Mouse (Mus musculus) neural tube, embryonic 11.5 days (tissue): ENCODE results near the gene Antxr1. TPM values are rescaled to one million over a fixed set of nuclear protein-coding genes. Genes with fewer than 3 reads are reported as not detected.

Experiments used
- ATAC-seq: fragments of 200-750 bp; cut with Nextera tagmentation; 2 replicates; pipeline ENCODE4 v1.8.0; 2017; ENCODE audit warnings: moderate number of reproducible peaks, mild to moderate bottlenecking, moderate TSS enrichment, moderate library complexity; ENCODE audit not compliant: insufficient read depth, low FRiP score, low TSS enrichment
- DNase-seq: peaks from one replicate; pipeline ENCODE4 v3.0.0-alpha.2; 2015; ENCODE audit warnings: low spot score
- H3K27ac ChIP-seq: fragments of 300-500 bp; sonication (generic); 2 replicates; pipeline ENCODE4 v1.5.1; 2014; ENCODE audit warnings: low read depth, mild to moderate bottlenecking, low read length
- H3K27me3 ChIP-seq: fragments of 300-500 bp; sonication (generic); 2 replicates; pipeline ENCODE4 v1.6.1; 2014; ENCODE audit warnings: mild to moderate bottlenecking, low read length, mixed read lengths; ENCODE audit not compliant: control insufficient read depth, insufficient read depth
- H3K36me3 ChIP-seq: fragments of 300-500 bp; sonication (generic); 2 replicates; pipeline ENCODE4 v1.6.1; 2014; ENCODE audit warnings: mild to moderate bottlenecking, low read length, moderate library complexity, mixed read lengths; ENCODE audit not compliant: control insufficient read depth, insufficient read depth
- H3K4me1 ChIP-seq: fragments of 300-500 bp; sonication (generic); 2 replicates; pipeline ENCODE4 v1.6.1; 2014; ENCODE audit warnings: low read length, mixed read lengths; ENCODE audit not compliant: control insufficient read depth, insufficient read depth
- H3K4me2 ChIP-seq: fragments of 300-500 bp; sonication (generic); 2 replicates; pipeline ENCODE4 v1.6.1; 2014; ENCODE audit warnings: low read depth, mild to moderate bottlenecking, moderate library complexity
- H3K4me3 ChIP-seq: fragments of 300-500 bp; sonication (generic); 2 replicates; pipeline ENCODE4 v1.5.1; 2014; ENCODE audit warnings: low read depth, low read length
- H3K9ac ChIP-seq: fragments of 300-500 bp; sonication (generic); 2 replicates; pipeline ENCODE4 v1.6.1; 2014; ENCODE audit warnings: mild to moderate bottlenecking, low read length
- H3K9me3 ChIP-seq: fragments of 300-500 bp; sonication (generic); 2 replicates; pipeline ENCODE4 v1.6.1; 2016; ENCODE audit warnings: low read length; ENCODE audit not compliant: control insufficient read depth
- WGBS: fragments of 180-500 bp; shearing (Covaris S2); extraction: QIAGEN DNeasy Blood & Tissue Kit; methylation state at CpG from one replicate; pipeline ENCODE4 v1.1.7; 2014; 5-methylcytosine and 5-hydroxymethylcytosine counted together
- polyA plus RNA-seq: library from polyadenylated mRNA; unstranded; fragments of >200 nt; fragmentation: Nextera tagmentation; extraction: Ambion mirVana; gene quantifications from 2 replicates; pipeline ENCODE4 v1.2.1, GENCODE M21; 2014

The Antxr1 gene
- polyA plus RNA-seq, 1 experiment from 2014 or later: 6.0 TPM

DNA sequence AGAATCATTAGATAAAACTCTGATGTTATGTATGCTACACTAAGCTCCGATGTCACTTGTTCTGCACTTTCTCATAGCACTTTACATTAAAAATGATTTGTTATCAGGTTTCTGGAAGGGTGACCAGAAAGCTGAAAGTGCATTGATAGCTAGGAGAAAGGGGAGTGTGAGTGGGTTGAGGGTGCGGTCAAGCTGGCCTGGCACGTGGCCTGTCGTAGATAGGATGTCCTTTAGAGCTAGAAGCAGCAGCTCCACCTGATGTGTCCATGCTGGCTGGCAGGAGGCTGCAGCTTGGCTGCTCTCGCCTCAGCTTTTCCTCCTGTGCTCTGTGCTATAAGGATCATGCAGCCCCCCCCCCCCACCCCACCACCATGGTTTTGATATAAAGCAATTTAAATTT, 243.1 kb downstream of the Antxr1 start:
- DNase-seq (no peak), ATAC-seq (no peak)
- H3K4me1 ChIP-seq: no peaks in the 10 kb centered on the region
- no peak overlapping the region for H3K4me2 ChIP-seq
- no peaks in the 10 kb centered on the region for H3K27me3 ChIP-seq
- H3K9ac ChIP-seq: no peak overlapping the region
- H3K9me3 ChIP-seq: no peaks in the 10 kb centered on the region
- H3K36me3 ChIP-seq: 0 out of 2 replicates have a peak, but pooled peaks cover 7% of the 10 kb centered on the region
- WGBS: 89% methylated on average over 5 of the region's 5 CpGs
- no peak overlapping the region for H3K27ac ChIP-seq
- no peak overlapping the region for H3K4me3 ChIP-seq

DNA sequence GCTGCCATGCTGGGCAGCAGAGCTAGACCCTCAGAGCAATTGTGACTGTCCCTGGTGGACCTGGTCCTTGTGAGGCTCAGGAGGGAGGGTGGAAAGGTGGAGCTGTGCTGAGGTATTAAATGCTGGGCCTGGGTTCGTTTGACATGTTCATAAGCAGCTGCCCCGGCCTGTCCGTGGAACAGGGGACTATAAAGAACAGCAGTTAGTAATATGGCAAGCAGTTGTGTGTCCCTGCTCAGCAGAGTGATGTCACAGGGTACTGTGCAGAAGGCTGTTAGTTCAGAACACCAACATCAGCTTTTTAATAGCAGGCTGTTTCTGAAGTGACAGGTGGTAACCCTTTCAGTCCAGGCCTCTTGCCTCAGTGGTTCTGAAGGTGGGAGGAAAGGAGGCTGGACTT, 244.7 kb downstream of the Antxr1 start:
- Histone ChIP-seq H3K4me1 (no peaks in the 10 kb centered on the region), H3K4me2 (no peak overlapping the region), H3K9me3 (no peaks in the 10 kb centered on the region), H3K4me3 (no peak overlapping the region), H3K36me3 (peaks cover 10% of the 10 kb centered on the region; the same call in 1 of the 2 replicates), H3K27me3 (no peaks in the 10 kb centered on the region), H3K9ac (no peak overlapping the region), H3K27ac (no peak overlapping the region)
- DNase-seq: no peak
- WGBS: 88% methylated on average over 3 of the region's 3 CpGs
- no peak for ATAC-seq

DNA sequence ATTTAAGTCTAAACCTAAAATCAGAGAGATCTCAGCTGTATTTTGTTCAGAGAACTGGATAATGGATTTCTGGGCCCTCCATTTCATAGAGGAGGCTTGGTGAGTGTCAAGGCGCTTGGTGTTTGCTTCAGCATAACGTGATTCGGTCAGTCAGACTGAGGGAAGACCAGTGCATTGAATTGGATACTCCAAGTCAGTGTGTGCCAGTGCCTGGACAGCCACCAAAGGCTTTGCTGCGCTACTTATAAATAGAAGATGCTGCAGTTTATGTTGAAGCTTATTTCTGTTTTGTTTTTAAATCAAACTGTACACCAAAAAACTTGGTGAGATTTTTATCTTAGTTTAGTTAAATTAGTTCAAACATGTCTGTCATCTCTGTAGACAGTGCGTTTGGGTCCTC, 247.3 kb downstream of the Antxr1 start:
- Histone ChIP-seq H3K9ac (no peak overlapping the region), H3K27ac (no peak overlapping the region), H3K4me3 (no peak overlapping the region), H3K27me3 (no peaks in the 10 kb centered on the region), H3K36me3 (peaks cover 12% of the 10 kb centered on the region; the same call in 1 of the 2 replicates), H3K4me1 (no peaks in the 10 kb centered on the region), H3K4me2 (no peak overlapping the region), H3K9me3 (no peaks in the 10 kb centered on the region)
- no peak for ATAC-seq
- DNase-seq: no peak
- 95% methylated on average over 5 of the region's 5 CpGs for WGBS

- Histone ChIP-seq H3K27me3 (no peaks in the 10 kb centered on the region), H3K36me3 (peaks cover 10% of the 10 kb centered on the region; the same call in 1 of the 2 replicates), H3K9ac (no peak overlapping the region), H3K9me3 (no peaks in the 10 kb centered on the region), H3K4me1 (no peaks in the 10 kb centered on the region), H3K4me3 (no peak overlapping the region), H3K4me2 (no peak overlapping the region), H3K27ac (no peak overlapping the region)
- DNase-seq: no peak
- WGBS: 92% methylated on average over 6 of the region's 6 CpGs
- ATAC-seq: no peak
These were observed 250.6 kb downstream of the Antxr1 start for GRCm38 (mm10) chr6:87085026-87085425.

Other genes with a start within 250 kb of the Antxr1 start
- gene D6Ertd527e, start 231.1 kb downstream of the Antxr1 start, polyA plus RNA-seq: 0.11 and 0.17 TPM in 2 replicates
- not detected in 2 replicates for gene Gkn1, start 15.1 kb upstream of the Antxr1 start, polyA plus RNA-seq
- not detected in 2 replicates for gene Gkn2, start 37.5 kb upstream of the Antxr1 start, polyA plus RNA-seq
- 0.39 TPM in 1 of 2 replicates, not detected in the other for gene Gkn3, start 53.1 kb upstream of the Antxr1 start, polyA plus RNA-seq
- not detected in 2 replicates for gene Bmp10, start 93.2 kb upstream of the Antxr1 start, polyA plus RNA-seq
- gene Arhgap25, start 197.4 kb upstream of the Antxr1 start, polyA plus RNA-seq: 2.5 and 3.4 TPM in 2 replicates